Mouse (Mus musculus) stomach, postnatal 0 days (tissue): ENCODE measurements around the gene Uba52.

Experiments used
- CTCF ChIP-seq: IDR thresholded peaks from 2 replicates; pipeline ENCODE4 v1.5.1; 2016; ENCODE audit warnings: antibody characterized with exemption, low read depth, mild to moderate bottlenecking, moderate library complexity
- EP300 ChIP-seq: optimal IDR thresholded peaks from 2 replicates; pipeline ENCODE3; 2016; ENCODE audit warnings: antibody characterized with exemption

DNA sequence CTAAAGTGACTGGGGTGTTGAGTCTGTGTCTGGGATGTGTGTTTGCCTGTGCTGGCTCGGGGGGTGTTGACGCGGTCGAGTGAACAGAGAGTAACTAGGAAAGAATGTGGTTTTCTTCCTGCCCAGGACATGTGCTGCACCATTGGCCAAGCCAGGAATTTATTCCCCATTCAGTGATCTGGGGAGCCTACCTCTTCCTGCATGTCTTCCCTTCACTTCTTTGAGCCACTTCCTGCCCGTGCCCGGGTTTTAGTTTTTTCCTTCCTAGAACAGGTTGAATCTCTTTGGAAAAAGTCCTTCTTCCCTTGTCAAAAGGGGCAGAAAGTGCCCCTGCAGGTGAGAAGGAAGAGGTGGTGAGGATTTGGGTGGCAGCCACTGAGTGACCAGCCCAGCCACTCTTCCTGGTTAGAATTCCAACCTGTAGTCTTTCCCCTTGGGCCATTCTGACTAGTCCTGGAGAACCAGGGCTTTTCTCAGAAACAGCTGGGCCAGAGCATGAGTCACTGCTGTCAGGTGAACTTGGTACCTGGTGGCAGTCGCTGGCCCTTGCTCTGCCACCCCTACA lies 30.0 kb upstream of the Uba52 start:
- TF ChIP-seq CTCF (no peak; the same call in 1 of the 2 replicates), EP300 (no peak)
